Mouse (Mus musculus): ENCODE measurements around the gene Fam171a2.

GRCm38 (mm10) chr11:102411061-102411460 is 36.4 kb downstream of the Fam171a2 start:
- TF ChIP-seq CTCF (IDR thresholded peaks at IDR 0.05; ENCODE audit: low read depth), result no peak
- TF ChIP-seq EP300 (IDR thresholded peaks at IDR 0.05; ENCODE audit: low read depth), result no peak

Measured in liver, embryonic 14.5 days (tissue).